Mouse (Mus musculus) cerebellum, adult 2 months (tissue): Measurements from ENCODE around the gene Sox5.

Source experiments
- CTCF ChIP-seq: fragments of 200-500 bp; IDR thresholded peaks from 2 replicates; pipeline ENCODE4 v1.5.1; 2011; ENCODE audit warnings: low read depth, mild to moderate bottlenecking, control low read depth, low read length, moderate library complexity, borderline replicate concordance; ENCODE audit not compliant: insufficient read depth
- POLR2A ChIP-seq: fragments of 200-500 bp; IDR thresholded peaks from 2 replicates; pipeline ENCODE4 v1.6.1; 2011; ENCODE audit warnings: low read length, control low read depth, borderline replicate concordance; ENCODE audit not compliant: insufficient read depth

- TF ChIP-seq CTCF (no peak), POLR2A (no peak)
These were observed 298.6 kb downstream of the Sox5 start for GRCm38 (mm10) chr6:144483166-144483565.
